Mouse (Mus musculus): ENCODE data around the gene Agap2. TPM values are rescaled to one million over a fixed set of nuclear protein-coding genes. Genes with fewer than 3 reads are reported as not detected.

Gene Agap2
- polyA plus RNA-seq, 1 experiment from 2014 or later = not detected

DNA sequence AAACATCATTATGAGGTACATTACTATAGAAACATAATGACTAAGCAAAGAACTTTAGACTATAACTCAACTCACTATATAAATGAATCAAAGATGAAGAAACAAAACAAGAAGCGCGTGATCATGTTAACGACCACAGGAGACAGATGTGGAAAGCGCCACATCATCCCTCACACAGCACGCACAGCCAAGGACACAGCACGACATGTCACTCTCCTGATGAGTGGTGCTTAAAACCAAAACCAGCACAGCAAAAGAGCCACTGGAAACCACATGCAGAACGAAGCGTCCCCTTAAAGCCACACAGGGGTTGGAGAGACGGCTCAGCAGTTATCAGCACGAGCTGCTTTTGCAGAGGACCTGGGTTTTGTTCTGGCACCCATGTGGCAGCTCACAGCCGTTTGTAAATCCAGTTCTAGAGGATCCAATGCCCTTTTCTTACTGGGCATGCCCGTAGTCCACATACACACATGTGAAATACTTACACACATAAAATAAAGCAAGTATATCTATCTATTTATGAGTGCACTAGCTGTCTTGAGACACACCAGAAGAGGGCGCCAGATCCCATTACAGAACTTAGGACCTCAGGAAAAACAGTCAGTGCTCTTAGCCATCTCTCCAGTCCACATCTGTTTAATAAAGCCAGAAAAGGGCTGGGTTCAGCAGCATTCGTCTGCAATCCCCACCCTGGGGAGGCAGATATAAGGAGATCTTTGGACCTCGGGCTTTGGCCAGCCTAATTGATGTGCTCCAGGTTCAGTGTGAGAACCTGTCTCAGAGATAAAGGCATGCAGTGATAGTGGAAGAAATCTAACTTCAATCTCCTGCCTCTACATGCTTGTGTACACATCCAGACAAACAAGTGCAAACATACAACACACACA, 36.2 kb downstream of the Agap2 start:
- peaks cover 40% of the 10 kb centered on the region for H3K36me3 ChIP-seq
- H3K27me3 ChIP-seq = no peaks in the 10 kb centered on the region
- no peak overlapping the region for H3K9ac ChIP-seq (replicated peaks)
- no peak overlapping the region for H3K4me3 ChIP-seq (replicated peaks)
- no peaks in the 10 kb centered on the region for H3K4me1 ChIP-seq (replicated peaks)
- 91% methylated on average over 15 of the region's 15 CpGs for WGBS
- H3K27ac ChIP-seq = no peak overlapping the region
- no peak for ATAC-seq (ENCODE audit: insufficient number of reproducible peaks, insufficient read depth, low FRiP score, low TSS enrichment, low read depth)
- no peaks in the 10 kb centered on the region for H3K9me3 ChIP-seq
- no peak overlapping the region for H3K4me2 ChIP-seq

DNA sequence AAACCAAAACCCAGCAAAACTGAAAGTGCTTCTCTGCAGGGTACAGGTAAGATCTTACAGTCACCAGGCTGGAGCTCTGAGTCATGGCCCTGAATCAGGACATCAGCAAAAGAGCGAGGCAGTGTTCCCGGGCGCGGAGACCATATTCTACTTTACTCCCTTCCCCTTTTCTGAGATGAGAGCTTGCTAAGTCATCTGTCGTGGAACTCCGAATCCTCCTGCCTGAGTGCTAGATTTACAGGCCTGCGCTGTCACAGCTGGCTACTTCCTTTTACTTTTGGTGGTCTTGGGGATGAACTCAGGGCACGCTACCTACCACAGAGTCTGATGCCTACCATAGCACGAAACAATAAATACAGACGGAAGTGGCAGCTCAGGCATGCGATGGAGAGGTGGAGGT, 39.3 kb downstream of the Agap2 start:
- no peak overlapping the region for H3K4me3 ChIP-seq (replicated peaks)
- H3K9me3 ChIP-seq = no peaks in the 10 kb centered on the region
- ATAC-seq (ENCODE audit: insufficient number of reproducible peaks, insufficient read depth, low FRiP score, low TSS enrichment, low read depth) = no peak
- H3K4me1 ChIP-seq (replicated peaks) = no peaks in the 10 kb centered on the region
- H3K27ac ChIP-seq = no peak overlapping the region
- H3K4me2 ChIP-seq = no peak overlapping the region
- peaks cover 64% of the 10 kb centered on the region for H3K36me3 ChIP-seq
- WGBS = 88% methylated on average over 11 of the region's 11 CpGs
- no peaks in the 10 kb centered on the region for H3K27me3 ChIP-seq
- no peak overlapping the region for H3K9ac ChIP-seq (replicated peaks)

DNA sequence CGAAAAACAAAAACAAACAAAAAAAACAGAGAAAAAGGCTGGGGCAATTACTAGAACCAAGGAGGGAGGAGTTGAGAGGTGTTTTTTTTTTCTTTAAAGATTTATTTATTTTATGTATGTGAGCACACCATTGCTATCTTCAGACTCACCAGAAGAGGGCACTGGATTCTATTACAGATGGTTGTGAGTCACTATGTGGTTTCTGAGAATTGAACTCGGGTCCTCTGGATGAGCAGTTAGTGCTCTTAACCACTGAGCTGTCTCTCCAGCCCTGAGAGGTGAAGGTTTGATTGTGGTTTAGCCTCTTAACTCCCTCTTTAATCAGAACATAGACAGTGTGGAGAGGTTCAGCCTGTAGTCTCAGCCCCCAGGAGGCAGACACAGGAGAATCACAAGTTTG, 40.0 kb downstream of the Agap2 start:
- Histone ChIP-seq H3K9ac (replicated peaks) (no peak overlapping the region), H3K4me2 (no peak overlapping the region), H3K4me3 (replicated peaks) (no peak overlapping the region), H3K4me1 (replicated peaks) (peaks cover 3% of the 10 kb centered on the region), H3K27ac (no peak overlapping the region), H3K9me3 (no peaks in the 10 kb centered on the region), H3K27me3 (no peaks in the 10 kb centered on the region), H3K36me3 (peaks cover 64% of the 10 kb centered on the region)
- no peak for ATAC-seq (ENCODE audit: insufficient number of reproducible peaks, insufficient read depth, low FRiP score, low TSS enrichment, low read depth)
- WGBS = 82% methylated on average over 2 of the region's 2 CpGs

DNA sequence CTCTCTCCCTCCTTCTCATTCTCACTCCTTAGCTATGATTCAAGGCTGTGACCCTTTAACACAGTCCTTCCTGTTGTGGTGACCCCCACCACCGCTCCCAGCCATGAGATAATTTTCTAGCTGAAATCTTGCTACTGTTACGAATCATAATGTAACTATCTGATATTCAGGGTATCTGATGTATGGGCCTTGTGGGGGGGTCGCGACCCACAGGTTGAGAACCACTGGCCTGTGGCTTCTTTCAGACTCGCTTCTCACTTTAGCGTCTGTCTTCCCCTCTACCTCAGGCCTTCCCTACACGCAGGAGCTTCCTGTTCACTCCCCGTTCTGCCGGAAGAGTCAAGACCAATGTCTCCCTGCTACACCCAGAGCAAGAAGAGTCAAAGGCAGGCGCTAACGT, 43.4 kb downstream of the Agap2 start:
- ATAC-seq (ENCODE audit: insufficient number of reproducible peaks, insufficient read depth, low FRiP score, low TSS enrichment, low read depth) = no peak
- no peak overlapping the region for H3K27ac ChIP-seq
- no peaks in the 10 kb centered on the region for H3K27me3 ChIP-seq
- peaks cover 13% of the 10 kb centered on the region for H3K4me1 ChIP-seq (replicated peaks)
- no peak overlapping the region for H3K9ac ChIP-seq (replicated peaks)
- H3K36me3 ChIP-seq = peaks cover 43% of the 10 kb centered on the region
- H3K4me2 ChIP-seq = no peak overlapping the region
- 89% methylated on average over 11 of the region's 11 CpGs for WGBS
- H3K4me3 ChIP-seq (replicated peaks) = no peak overlapping the region
- no peaks in the 10 kb centered on the region for H3K9me3 ChIP-seq

DNA sequence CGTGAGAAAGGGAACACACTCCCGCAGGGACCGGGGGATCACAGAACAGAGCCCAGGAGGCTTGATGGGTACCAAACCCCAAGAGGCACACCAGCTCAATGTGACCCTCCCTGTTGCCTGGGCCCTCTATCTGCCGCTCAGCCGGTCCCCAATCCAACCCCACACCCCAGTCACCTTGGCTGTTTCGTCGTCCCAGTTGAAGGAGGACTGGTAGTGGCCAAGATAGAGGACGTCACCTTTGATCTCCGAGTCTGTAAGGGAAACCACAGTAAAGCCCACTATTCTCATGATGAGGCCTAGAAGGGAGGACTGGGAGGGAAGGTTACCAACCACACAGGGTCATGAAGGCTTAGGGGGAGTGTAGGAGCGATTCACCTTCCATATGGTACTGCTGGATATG, 44.1 kb downstream of the Agap2 start:
- Histone ChIP-seq H3K4me1 (replicated peaks) (peaks cover 13% of the 10 kb centered on the region), H3K27ac (no peak overlapping the region), H3K4me3 (replicated peaks) (no peak overlapping the region), H3K36me3 (peaks cover 43% of the 10 kb centered on the region), H3K9ac (replicated peaks) (no peak overlapping the region), H3K27me3 (no peaks in the 10 kb centered on the region), H3K4me2 (no peak overlapping the region), H3K9me3 (no peaks in the 10 kb centered on the region)
- WGBS = 88% methylated on average over 10 of the region's 10 CpGs
- ATAC-seq (ENCODE audit: insufficient number of reproducible peaks, insufficient read depth, low FRiP score, low TSS enrichment, low read depth) = no peak

DNA sequence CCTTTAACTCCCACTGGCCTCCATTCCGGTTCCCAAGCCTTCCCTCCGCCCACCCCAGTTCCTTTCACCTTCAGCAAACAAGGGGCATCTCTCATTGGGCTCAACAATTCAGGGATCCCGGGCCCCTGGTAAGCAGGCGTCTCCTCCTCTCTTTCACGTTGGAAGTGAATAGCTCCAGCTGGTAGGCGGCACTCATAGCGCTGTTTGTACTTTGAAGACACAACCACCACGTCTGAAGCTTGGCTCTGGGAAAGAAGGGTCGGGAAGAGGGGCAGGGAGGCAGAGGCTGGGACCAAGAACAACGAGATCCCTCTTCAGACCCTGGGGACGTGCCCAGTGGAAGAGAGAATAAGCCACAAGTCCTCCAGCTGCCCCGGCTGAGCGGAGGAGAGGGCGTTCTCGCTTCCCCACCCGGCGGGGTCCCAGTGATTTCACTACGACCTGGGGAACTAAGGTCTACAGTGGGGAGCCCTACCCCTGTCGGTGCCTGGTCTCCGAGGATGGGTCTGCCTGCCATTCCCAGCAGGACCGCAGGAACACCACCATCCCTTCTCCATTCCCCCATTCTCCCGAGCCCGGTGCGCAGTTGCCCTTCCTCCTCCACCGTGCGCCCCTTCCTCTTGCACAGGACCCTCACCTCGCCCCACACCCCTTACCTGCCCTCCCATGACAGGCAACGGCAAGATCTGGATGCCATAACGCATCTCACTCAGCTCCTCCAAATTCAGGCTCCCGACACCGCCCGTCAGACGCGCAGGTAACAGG, 45.4 kb downstream of the Agap2 start:
- Histone ChIP-seq H3K27ac (no peak overlapping the region), H3K4me2 (peak overlapping the region; percentile 97), H3K36me3 (peaks cover 38% of the 10 kb centered on the region), H3K27me3 (no peaks in the 10 kb centered on the region), H3K4me3 (replicated peaks) (peak overlapping the region; percentile 83), H3K9ac (replicated peaks) (peak overlapping the region; percentile 71), H3K9me3 (no peaks in the 10 kb centered on the region), H3K4me1 (replicated peaks) (peaks cover 13% of the 10 kb centered on the region)
- ATAC-seq (ENCODE audit: insufficient number of reproducible peaks, insufficient read depth, low FRiP score, low TSS enrichment, low read depth) = peak; percentile 34
- WGBS = 3% methylated on average over 34 of the region's 34 CpGs

DNA sequence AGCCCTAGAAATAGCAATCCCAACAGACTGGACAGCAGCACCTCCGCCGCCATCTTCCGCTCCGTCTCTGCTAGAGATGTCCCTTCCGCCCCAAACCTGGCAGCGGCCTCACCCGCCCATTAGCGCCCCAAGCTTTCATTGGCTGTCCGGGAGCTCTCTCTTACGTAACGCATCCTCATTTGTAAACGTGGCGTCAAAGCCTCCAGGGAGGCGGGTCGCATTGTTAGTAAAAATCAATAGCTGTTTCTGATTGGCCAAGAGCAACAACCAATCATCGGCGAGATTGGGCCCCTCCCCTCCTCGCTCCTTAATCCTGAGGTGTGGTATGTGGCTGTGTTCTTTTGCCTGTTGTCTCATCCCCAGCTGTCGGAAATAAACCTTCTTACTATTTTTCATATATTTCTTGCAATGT, 46.0 kb downstream of the Agap2 start, which contains the start of gene Os9:
Gene Os9 (minus strand): TSS at position 66 of the 412 bp plus-strand sequence.
- Histone ChIP-seq H3K4me3 (replicated peaks) (peak within 1 kb of the TSS; percentile 83), H3K4me2 (peak within 1 kb of the TSS; percentile 97), H3K27me3 (no peaks in the 10 kb centered on the region), H3K36me3 (peaks cover 32% of the 10 kb centered on the region), H3K27ac (no peak within 1 kb of the TSS), H3K4me1 (replicated peaks) (peaks cover 13% of the 10 kb centered on the region), H3K9ac (replicated peaks) (peak within 1 kb of the TSS; percentile 71), H3K9me3 (no peaks in the 10 kb centered on the region)
- ATAC-seq (ENCODE audit: insufficient number of reproducible peaks, insufficient read depth, low FRiP score, low TSS enrichment, low read depth) = peak; percentile 96
- under 1% methylated on average over 19 of the region's 19 CpGs for WGBS

DNA sequence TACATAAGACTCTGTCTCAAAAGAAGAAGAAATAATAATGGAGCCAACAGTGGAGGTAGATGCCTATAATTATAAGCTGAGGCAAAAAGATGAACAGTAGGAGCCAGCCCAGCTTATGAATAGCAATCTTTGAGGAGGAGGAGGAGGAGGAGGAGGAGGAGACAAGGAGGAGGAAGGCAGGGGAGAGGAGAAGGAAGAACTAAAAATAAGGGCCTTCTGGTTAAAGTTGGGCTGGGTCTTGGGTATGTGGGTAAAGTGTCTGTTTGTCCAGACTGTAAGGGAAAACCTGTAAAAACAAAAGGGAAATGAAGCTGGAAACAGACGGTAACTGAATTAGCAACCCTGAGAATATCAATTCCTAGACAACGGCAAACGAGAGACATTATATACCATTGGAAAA, 46.9 kb downstream of the Agap2 start:
- ATAC-seq (ENCODE audit: insufficient number of reproducible peaks, insufficient read depth, low FRiP score, low TSS enrichment, low read depth) = no peak
- Histone ChIP-seq H3K9me3 (no peaks in the 10 kb centered on the region), H3K27ac (no peak overlapping the region), H3K9ac (replicated peaks) (no peak overlapping the region), H3K4me3 (replicated peaks) (no peak overlapping the region), H3K4me2 (no peak overlapping the region), H3K27me3 (no peaks in the 10 kb centered on the region), H3K4me1 (replicated peaks) (peaks cover 13% of the 10 kb centered on the region), H3K36me3 (peaks cover 23% of the 10 kb centered on the region)
- WGBS = 88% methylated on average over 3 of the region's 3 CpGs

DNA sequence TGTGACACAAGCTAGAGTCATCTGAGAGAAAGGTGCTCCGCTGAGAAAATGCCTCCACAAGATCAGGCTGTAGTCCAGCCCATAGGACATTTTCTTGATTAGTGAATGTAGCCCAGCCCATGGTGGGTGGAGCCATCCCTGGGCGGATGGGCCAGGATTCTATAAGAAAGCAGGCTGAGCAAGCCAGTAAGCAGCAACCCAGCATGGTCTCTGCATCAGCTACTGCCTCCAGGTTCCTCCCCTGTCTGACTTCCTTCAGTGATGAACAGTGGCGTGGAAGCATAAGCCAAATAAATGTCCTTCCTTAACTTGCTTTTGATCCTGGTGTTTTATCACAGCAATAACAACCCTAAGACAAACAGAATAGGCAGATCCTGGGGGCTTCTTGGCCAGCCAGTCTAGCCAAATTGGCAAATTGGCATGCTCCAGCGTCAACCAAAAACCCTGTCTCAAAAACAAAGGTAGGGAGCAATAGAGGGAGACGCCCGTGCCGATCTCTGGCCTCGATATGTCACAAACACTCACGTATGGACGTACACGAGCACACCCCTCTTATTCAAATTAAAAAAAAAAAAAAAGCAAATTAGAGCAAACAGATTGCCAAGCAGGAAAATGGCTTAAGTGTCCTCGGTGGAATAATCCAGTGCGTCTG, 47.8 kb downstream of the Agap2 start:
- Histone ChIP-seq H3K36me3 (peaks cover 14% of the 10 kb centered on the region), H3K4me2 (peak overlapping the region; percentile 59), H3K9me3 (no peaks in the 10 kb centered on the region), H3K4me1 (replicated peaks) (peaks cover 13% of the 10 kb centered on the region), H3K9ac (replicated peaks) (no peak overlapping the region), H3K27ac (0 out of 2 replicates have a peak overlapping the region, but pooled peaks have one; percentile 17), H3K27me3 (no peaks in the 10 kb centered on the region), H3K4me3 (replicated peaks) (peak overlapping the region; percentile 32)
- no peak for ATAC-seq (ENCODE audit: insufficient number of reproducible peaks, insufficient read depth, low FRiP score, low TSS enrichment, low read depth)
- 12% methylated on average over 13 of the region's 13 CpGs for WGBS

DNA sequence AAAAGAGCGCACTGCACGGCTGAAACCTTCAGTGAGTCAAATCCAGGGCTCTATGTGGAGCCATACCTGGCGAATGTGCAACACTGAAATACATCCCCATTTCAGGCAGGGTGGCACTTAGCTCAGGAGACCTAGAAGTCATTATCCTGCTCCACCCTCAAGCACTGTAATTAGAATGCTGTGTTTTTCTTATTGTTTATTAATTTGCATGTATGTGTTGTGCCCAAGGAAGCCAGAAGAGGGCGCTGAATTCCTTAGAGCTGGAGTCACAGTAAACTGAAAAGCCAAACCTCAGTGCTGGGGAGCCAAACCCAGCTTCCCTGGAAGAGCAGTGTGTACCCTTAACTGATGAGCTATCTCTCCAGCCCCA, 48.3 kb downstream of the Agap2 start:
- Histone ChIP-seq H3K27me3 (no peaks in the 10 kb centered on the region), H3K9me3 (no peaks in the 10 kb centered on the region), H3K4me3 (replicated peaks) (peak overlapping the region; percentile 32), H3K4me1 (replicated peaks) (peaks cover 13% of the 10 kb centered on the region), H3K9ac (replicated peaks) (no peak overlapping the region), H3K27ac (no peak overlapping the region), H3K36me3 (peaks cover 9% of the 10 kb centered on the region), H3K4me2 (peak overlapping the region; percentile 59)
- no peak for ATAC-seq (ENCODE audit: insufficient number of reproducible peaks, insufficient read depth, low FRiP score, low TSS enrichment, low read depth)
- 13% methylated on average over 4 of the region's 4 CpGs for WGBS
